Mouse (Mus musculus) intestine, postnatal 0 days (tissue): ENCODE measurements around the gene Cln6. TPM values are rescaled to one million over a fixed set of nuclear protein-coding genes. Genes with fewer than 3 reads are reported as not detected.

ENCODE experiments used
- ATAC-seq: fragments of 200-750 bp; cut with Nextera tagmentation; 2 replicates; pipeline ENCODE4 v1.8.0; 2017; ENCODE audit warnings: mild to moderate bottlenecking, moderate TSS enrichment, moderate library complexity
- H3K27ac ChIP-seq: fragments of 300-500 bp; sonication (generic); 2 replicates; pipeline ENCODE4 v1.5.1; 2014; ENCODE audit warnings: mild to moderate bottlenecking, low read depth, low read length, moderate library complexity
- H3K27me3 ChIP-seq: fragments of 300-500 bp; sonication (generic); replicated peaks from 2 replicates; pipeline ENCODE4 v1.6.1; 2014; ENCODE audit warnings: low read length, mixed read lengths; ENCODE audit not compliant: control insufficient read depth, insufficient read depth
- H3K36me3 ChIP-seq: fragments of 300-500 bp; sonication (generic); 2 replicates; pipeline ENCODE4 v1.6.1; 2014; ENCODE audit warnings: mild to moderate bottlenecking, moderate library complexity; ENCODE audit not compliant: control insufficient read depth, insufficient read depth
- H3K4me1 ChIP-seq: fragments of 300-500 bp; sonication (generic); replicated peaks from 2 replicates; pipeline ENCODE4 v1.6.1; 2014; ENCODE audit warnings: antibody characterized with exemption, low read length, mixed read lengths; ENCODE audit not compliant: control insufficient read depth, insufficient read depth
- H3K4me2 ChIP-seq: fragments of 300-500 bp; sonication (generic); replicated peaks from 2 replicates; pipeline ENCODE4 v1.6.1; 2014; ENCODE audit warnings: low read depth, mild to moderate bottlenecking, moderate library complexity
- H3K4me3 ChIP-seq: fragments of 300-500 bp; sonication (generic); 2 replicates; pipeline ENCODE4 v1.5.1; 2014; ENCODE audit warnings: low read depth, low read length
- H3K9ac ChIP-seq: fragments of 300-500 bp; sonication (generic); 2 replicates; pipeline ENCODE4 v1.6.1; 2014; ENCODE audit warnings: mild to moderate bottlenecking, low read depth, low read length
- H3K9me3 ChIP-seq: fragments of 300-500 bp; sonication (generic); 2 replicates; pipeline ENCODE4 v1.6.1; 2016; ENCODE audit warnings: mixed run types; ENCODE audit not compliant: control insufficient read depth
- CTCF ChIP-seq: sonication (generic); IDR thresholded peaks from 2 replicates; pipeline ENCODE4 v1.5.1; 2016; ENCODE audit warnings: low read depth, mild to moderate bottlenecking, control low read depth, antibody characterized with exemption, moderate library complexity
- WGBS: fragments of 180-500 bp; shearing (Covaris S2); extraction: QIAGEN DNeasy Blood & Tissue Kit; methylation state at CpG from one replicate; pipeline ENCODE4 v1.1.7; 2014; 5-methylcytosine and 5-hydroxymethylcytosine counted together
- polyA plus RNA-seq: library from polyadenylated mRNA; unstranded; fragments of >200 nt; fragmentation: Nextera tagmentation; extraction: Ambion mirVana; gene quantifications from 2 replicates; pipeline ENCODE4 v1.2.1, GENCODE M21; 2015

The Cln6 gene
- polyA plus RNA-seq, 1 experiment from 2014 or later, result 60.3 TPM

DNA sequence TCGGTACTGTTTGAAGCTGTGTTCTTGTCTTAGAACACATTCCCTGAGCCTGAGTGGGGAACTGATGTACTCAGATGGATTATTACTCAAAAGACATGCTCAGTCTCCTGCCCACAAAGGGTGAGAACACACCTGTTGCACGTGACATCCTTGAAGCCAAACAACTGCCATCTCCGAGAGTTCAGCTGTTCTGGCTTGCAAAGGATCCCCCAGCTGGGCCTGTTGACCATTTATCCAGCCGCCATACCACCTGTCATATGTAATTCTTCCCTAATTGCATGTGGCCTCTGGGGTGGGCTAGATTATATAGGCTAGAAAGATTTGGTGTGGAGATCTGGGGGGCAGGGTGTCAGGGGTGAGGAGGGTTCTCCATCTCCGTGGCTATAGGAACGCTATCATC lies 17.8 kb upstream of the Cln6 start:
- 87% methylated on average over 6 of the region's 6 CpGs for WGBS
- H3K36me3 ChIP-seq, result no peaks in the 10 kb centered on the region
- H3K4me3 ChIP-seq, result no peak overlapping the region
- H3K27me3 ChIP-seq, result no peaks in the 10 kb centered on the region
- no peaks in the 10 kb centered on the region for H3K9me3 ChIP-seq
- no peak for ATAC-seq
- no peak overlapping the region for H3K27ac ChIP-seq
- no peak for TF ChIP-seq CTCF
- no peak overlapping the region for H3K4me2 ChIP-seq
- no peak overlapping the region for H3K9ac ChIP-seq
- H3K4me1 ChIP-seq, result no peaks in the 10 kb centered on the region

- Histone ChIP-seq H3K9me3 (no peaks in the 10 kb centered on the region), H3K27ac (no peak overlapping the region), H3K27me3 (no peaks in the 10 kb centered on the region), H3K36me3 (no peaks in the 10 kb centered on the region), H3K9ac (no peak overlapping the region), H3K4me1 (no peaks in the 10 kb centered on the region), H3K4me3 (no peak overlapping the region), H3K4me2 (no peak overlapping the region)
- no peak for TF ChIP-seq CTCF
- no peak for ATAC-seq
- WGBS, result 90% methylated on average over 7 of the region's 7 CpGs
Observed at GRCm38 (mm10) chr9:62821811-62822210, 16.8 kb upstream of the Cln6 start.

- Histone ChIP-seq H3K9ac (no peak overlapping the region), H3K27me3 (no peaks in the 10 kb centered on the region), H3K36me3 (no peaks in the 10 kb centered on the region), H3K4me1 (peaks cover 2% of the 10 kb centered on the region; the same call in 1 of the 2 replicates), H3K27ac (no peak overlapping the region), H3K4me3 (no peak overlapping the region), H3K9me3 (no peaks in the 10 kb centered on the region), H3K4me2 (no peak overlapping the region)
- no peak for ATAC-seq
- 17% methylated on average over 9 of the region's 9 CpGs for WGBS
- TF ChIP-seq CTCF, result no peak
Observed at GRCm38 (mm10) chr9:62825791-62826393, 12.7 kb upstream of the Cln6 start.

DNA sequence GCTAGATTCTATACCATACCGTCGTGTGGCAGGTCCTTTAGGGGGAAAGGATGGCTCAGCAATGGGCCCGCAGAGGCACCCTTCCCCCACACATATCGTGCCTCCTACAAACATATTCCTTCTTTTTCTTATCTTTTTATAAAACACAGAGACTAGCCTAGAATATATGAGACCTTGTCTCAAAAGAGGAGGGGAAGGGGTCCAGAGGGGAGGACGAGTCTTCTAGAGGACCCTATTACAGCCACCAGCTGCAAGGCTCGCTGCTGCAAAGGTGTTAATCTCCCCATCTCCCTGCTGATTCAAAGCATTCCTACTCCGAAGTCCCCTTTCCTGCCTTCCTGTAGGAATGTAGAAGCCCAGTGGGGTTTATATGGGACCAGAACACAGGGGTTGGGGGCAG lies 12.1 kb upstream of the Cln6 start:
- Histone ChIP-seq H3K9me3 (no peaks in the 10 kb centered on the region), H3K4me1 (peaks cover 2% of the 10 kb centered on the region; the same call in 1 of the 2 replicates), H3K4me3 (no peak overlapping the region), H3K9ac (no peak overlapping the region), H3K27me3 (no peaks in the 10 kb centered on the region), H3K4me2 (no peak overlapping the region), H3K27ac (no peak overlapping the region; the same call in 1 of the 2 replicates), H3K36me3 (no peaks in the 10 kb centered on the region)
- ATAC-seq, result no peak
- no peak for TF ChIP-seq CTCF
- 30% methylated on average over 7 of the region's 7 CpGs for WGBS

- no peaks in the 10 kb centered on the region for H3K27me3 ChIP-seq
- peaks cover 2% of the 10 kb centered on the region; the same call in 1 of the 2 replicates for H3K4me1 ChIP-seq
- no peak overlapping the region for H3K27ac ChIP-seq
- peak overlapping the region; percentile 64 for H3K4me2 ChIP-seq
- ATAC-seq, result peak; percentile 6; the same call in 1 of the 2 replicates
- H3K4me3 ChIP-seq, result peak overlapping the region; percentile 30
- peak; percentile 70 for TF ChIP-seq CTCF
- H3K9me3 ChIP-seq, result no peaks in the 10 kb centered on the region
- no peaks in the 10 kb centered on the region for H3K36me3 ChIP-seq
- WGBS, result 4% methylated on average over 24 of the region's 24 CpGs
- H3K9ac ChIP-seq, result no peak overlapping the region
Observed at GRCm38 (mm10) chr9:62827939-62828652, 10.5 kb upstream of the Cln6 start.

DNA sequence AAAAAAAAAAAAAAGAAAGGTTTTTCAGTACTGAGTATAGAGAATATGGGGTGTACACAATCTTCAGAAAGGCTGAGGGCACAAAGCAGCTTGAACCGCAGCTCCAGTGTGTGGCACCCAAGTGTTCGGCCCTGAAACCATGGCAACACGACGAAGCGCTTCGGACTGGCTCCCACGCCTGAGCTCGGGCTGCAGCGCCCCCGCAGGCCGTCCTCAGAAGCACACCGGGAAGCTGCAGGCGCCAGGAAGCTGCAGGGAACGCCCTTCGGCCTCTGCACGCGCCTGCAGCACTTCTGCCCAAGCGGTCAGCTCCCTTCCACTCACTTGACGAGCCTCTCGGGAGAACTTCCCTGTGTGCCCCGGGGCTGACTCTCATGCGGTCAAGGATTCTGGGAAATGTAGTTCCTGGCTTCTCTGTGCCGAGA lies 9.9 kb upstream of the Cln6 start:
- Histone ChIP-seq H3K36me3 (no peaks in the 10 kb centered on the region), H3K9me3 (no peaks in the 10 kb centered on the region), H3K4me3 (peak overlapping the region; percentile 30), H3K27me3 (no peaks in the 10 kb centered on the region), H3K4me1 (peaks cover 2% of the 10 kb centered on the region; the same call in 1 of the 2 replicates), H3K27ac (no peak overlapping the region), H3K9ac (no peak overlapping the region), H3K4me2 (peak overlapping the region; percentile 64)
- 0% methylated on average over 23 of the region's 23 CpGs for WGBS
- peak; percentile 99 for TF ChIP-seq CTCF
- ATAC-seq, result peak; percentile 99
